Mouse (Mus musculus) mesoderm, embryonic 11.5 days (tissue): ENCODE results near the gene Med21.
A peak's percentile ranks its signal among the peaks of the same experiment; 100 is the strongest.

Source experiments
- DNase-seq: peaks from one replicate; pipeline ENCODE4 v3.0.0-alpha.2; 2012; ENCODE audit warnings: low read depth, low spot score

Med21 gene

DNA sequence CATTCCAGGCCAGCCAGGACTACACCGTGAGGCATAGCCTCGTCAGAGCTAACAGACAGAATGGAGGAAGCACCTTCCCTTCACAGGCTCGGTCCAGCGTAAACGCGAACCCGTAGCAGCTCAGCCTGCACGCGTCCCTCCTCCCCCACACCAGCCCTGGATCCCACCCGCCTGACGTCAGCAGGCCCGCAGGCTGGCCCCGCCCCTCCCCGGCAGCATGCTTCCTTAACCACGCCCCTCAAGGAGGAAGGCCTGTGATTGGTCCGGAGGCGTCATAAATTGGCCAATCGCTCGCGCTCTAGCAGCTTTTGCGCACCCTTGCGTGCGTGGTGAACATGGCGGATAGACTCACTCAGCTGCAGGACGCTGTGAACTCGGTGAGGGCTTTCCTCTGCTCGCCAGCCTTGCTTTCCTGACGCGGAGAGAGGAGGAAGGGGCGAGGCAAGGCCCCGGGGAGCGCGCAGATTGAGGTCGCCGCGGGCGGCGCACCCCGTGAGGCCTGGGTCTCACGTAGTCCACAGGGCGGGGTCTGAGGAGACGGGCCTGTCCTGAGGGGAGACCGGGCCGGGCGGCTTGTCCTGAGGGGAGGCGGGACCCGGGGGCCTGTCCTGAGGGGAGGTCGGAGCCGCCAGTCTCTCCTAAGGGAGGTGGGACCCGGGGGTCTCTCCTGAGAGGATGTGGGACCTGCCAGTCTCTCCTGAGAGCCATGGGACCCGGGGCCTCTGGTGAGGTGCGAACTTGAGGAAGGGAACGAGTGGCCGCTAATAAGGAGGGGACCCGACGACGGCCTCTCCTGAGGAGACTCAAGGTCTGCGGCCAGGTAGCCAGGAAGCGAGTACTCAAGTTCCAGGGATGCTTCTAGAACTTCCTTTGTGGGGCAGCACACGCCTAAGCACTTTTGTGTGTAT is at the start of gene Med21, which contains the start of gene Tm7sf3:
Gene Med21 (plus strand): TSS at position 272 of the 908 bp plus-strand sequence.
Gene Tm7sf3 (minus strand): TSS at position 549 of the 908 bp plus-strand sequence.
- DNase-seq, result peak; percentile 99

DNA sequence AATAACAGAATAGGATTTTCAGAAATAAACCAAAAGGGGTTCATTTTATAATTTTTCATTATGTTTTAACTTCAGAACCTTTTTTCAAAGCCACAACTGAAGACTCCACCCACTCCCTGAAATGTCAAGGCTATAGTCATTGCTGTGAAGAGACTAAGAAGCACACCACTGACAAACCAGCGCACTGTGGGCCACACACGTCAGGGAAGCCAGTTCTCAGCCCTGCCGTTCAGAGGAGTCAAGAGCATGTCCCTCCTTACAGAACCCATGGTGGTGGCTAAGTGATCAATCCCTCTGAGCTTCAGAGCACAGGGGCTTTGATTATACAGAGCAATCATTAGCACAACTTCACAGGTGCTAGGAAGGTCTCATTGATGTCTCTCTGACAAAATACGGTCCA is 39.7 kb upstream of the Med21 start:
- no peak for DNase-seq

- DNase-seq, result no peak
These were observed 38.7 kb upstream of the Med21 start for GRCm38 (mm10) chr6:146603651-146604050.

DNA sequence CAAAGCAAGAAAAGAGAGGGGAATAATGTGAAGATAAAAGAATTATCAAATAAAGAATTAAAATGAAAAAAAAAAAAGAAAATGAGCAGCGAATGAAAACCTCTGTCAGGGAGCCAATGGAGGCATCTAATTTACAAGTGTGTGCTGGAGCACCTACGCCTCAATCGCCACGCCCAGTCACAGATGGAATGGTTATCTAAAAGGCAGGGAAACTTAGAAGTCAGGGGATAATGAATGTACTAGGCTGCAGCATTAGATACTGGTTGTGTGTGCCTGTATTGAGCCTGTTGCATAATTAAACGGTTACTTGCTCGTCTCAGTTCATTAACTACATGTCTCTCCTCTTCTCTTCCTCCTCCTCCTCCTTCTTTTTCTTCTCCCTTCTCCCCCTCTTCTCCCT is 31.0 kb upstream of the Med21 start:
- no peak for DNase-seq

GRCm38 (mm10) chr6:146611897-146612296 is 30.4 kb upstream of the Med21 start:
- DNase-seq, result no peak

GRCm38 (mm10) chr6:146612736-146613135 is 29.6 kb upstream of the Med21 start:
- DNase-seq, result no peak

DNA sequence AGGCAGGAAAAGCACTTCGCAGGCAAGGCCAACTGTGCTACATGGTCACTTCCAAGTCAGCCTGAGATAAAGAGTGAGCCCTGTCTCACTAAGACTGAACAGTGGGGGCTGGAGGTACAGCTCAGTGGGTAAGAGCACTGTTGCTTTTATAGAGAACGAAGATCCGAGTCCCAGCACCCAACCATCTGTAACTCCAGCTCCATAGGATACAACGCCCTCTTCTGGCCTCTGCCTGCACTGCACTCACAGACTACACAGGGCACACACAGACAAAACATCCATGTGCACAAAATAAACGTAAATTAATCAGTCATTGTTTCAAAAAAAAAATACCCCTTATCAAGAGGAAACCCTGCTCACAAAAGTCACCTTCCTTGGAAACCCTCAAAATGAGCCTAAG is 28.4 kb upstream of the Med21 start:
- no peak for DNase-seq

DNA sequence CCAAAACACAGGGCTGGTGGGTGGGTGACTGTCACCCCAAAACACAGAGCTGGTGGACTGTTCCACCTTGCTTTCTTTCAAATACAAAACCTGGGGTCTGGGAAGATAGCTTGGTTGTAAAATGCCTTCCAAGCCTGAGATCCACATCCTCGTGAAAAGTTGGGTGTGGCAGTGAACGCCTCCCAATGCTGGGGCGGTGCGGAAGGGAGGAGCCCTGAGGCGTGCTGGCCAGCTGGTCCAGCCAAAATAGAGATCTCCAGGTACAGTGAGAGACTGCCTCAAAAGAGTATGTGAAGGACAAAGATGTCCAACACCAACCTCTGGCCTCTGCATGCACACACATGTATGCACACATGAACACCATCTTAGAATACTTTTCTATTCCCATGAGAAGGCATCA is 27.8 kb upstream of the Med21 start:
- DNase-seq, result no peak

DNA sequence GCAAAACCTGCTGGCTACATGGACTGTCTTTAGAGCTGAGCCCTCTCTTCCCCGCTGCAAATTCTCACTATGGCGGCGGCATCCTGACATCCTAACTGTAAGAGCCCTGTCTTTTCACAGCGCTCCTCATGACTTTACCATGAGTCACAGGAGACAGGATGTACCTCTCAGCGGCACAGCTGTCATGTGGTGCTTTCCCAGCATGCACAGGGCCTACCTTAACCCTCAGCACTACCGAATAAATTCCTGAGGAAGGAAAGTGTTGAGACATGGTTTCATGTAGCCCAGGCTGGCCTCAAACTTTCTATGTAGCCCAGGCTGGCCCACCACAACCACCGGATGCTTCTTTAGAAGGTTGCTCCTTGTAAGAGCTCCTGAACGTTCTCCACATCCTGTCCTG is 26.5 kb upstream of the Med21 start:
- no peak for DNase-seq

- no peak for DNase-seq
These were observed 25.7 kb upstream of the Med21 start for GRCm38 (mm10) chr6:146616670-146617069.

DNA sequence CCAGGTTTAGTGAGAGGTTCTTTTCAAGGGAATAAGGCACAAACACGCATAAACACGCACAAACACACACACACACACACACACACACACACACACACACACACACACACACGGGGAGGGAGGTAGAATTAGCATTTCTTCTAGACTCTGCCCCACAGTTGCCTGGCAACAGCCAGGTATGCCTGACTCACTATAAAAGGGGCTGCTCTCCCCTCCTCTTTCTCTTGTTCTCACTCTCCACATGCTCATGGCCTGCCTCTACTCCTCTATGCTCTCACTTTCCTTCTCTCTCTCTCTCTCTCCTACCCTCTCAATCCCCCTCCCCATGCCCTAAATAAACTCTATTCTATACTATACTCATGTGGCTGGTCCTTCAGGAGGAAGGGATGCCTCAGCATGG is 14.2 kb upstream of the Med21 start:
- no peak for DNase-seq

DNA sequence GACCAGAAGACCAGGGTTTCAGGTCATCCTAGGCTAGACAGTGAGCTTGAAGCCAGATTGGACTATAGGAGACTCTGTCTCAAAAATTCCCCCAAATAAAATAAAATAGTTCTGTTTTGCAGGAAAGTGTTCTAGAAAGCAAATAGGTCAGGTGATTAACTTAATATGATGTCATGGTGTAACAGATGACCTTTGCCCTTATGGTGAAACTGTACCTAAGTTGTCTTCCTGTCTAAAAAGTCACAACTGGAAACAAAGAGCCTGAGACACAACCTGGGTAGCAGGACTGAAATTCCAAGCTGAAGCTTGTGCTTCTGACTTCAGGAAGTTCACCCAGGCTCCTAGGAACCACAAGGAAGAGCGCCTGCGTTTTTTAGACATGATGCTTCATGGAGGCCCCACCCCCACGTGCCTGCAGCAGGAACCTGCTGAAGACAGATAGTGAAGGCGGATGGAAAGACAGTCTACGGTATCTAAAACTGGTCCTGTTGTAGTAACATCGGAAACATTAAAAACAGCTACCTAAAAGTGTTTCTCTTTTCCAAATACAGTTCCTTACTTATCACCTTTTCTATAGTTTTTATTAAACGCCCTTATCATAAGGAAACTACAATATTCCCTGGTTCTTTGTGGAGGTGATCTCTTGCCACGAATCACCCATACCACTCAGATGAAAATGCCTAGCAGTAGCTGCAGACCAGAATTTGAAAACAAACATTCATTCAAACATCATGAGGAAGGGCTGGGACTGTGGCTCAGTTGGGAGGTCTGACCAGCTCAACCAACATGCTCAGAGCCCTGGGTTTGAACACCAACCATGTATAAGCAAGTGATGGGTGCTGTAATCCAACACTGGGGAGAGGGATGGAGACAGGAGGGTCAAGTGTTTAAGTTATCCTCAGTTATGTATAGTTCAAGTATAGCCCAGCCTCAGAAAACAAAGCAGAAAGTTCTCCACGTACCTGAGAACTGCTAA is 12.3 kb upstream of the Med21 start:
- no peak for DNase-seq

- DNase-seq, result no peak
These were observed 11.4 kb upstream of the Med21 start for GRCm38 (mm10) chr6:146630961-146631360.

- DNase-seq, result no peak
These were observed 10.5 kb upstream of the Med21 start for GRCm38 (mm10) chr6:146631847-146632246.

- DNase-seq, result no peak
These were observed 9.9 kb upstream of the Med21 start for GRCm38 (mm10) chr6:146632403-146632802.

DNA sequence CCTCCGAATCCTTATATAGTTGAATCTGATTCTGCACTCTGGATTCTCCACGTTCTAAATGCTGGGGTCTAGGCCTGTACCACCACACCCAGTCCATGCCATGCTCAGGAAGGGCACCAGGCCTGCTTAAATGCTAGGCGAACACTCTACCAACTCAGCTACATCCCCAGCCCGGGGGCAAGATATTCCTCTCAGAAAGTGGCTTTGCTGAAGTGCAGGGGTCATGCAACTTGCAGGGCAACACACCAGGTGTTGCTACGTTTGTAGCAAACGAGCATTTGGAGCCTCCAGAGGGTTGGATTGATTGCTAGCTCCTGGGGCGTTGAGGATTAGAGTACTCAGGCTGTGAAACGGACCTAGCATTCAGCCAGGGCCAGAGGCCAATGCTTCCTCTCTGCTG is 9.2 kb upstream of the Med21 start:
- DNase-seq, result no peak

DNA sequence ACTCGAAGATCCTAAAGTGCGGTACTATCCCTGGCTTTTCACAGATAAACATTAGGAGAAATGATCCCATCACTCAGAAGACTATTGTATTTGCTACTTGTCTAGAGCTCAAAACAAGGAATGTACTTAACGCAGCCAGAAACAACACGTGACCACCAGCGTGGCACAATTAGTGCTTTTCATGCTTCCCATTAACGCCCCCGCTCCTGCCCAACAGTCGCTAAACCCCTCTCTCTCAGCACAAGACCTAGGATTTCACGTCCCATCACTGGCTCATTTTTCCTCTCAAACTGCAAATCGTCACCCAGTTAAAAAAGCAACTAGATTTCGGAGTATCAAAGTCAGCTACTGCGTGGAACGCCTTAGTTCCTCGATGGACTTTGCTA is 8.7 kb upstream of the Med21 start:
- DNase-seq, result no peak

GRCm38 (mm10) chr6:146634015-146634722 is 8.2 kb upstream of the Med21 start:
- DNase-seq, result peak; percentile 88

DNA sequence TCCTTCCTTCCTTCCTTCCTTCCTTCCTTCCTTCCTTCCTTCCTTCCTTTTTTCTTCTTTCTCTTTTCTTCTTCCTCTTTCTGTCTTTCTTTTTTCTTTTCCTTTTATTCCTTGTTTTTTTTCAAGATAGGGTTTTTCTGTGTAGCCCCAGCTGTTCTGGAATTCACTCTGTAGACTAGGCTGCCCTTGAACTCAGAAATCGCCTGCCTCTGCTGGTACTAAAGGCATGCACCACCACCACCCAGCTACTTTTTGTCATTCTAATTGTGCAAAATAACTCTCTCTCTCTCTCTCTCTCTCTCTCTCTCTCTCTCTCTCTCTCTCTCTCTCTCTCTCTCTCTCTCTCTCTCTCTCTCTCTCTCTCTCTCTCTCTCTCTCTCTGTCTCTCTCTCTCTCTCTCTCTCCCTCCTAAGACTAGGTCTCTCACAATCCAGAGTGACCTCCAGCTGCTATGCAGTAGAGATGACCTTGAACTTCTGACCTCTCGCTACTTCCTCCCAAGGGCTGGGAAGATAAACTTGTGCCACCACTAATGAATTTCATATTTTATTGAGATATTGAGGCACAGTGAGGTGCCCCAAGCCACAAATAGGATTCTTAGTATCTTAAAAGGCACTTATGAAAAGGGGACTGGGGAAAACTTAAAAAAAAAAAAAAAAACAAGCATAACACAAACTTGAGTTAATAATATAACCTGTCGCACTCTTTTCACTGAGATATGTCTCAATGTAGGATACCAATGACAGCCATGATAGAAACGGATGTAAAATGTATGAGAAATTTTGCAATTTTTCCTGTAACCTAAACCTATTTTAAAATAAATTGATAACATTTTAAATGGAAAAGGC is 7.4 kb upstream of the Med21 start:
- peak; percentile 16 for DNase-seq

- DNase-seq, result no peak
These were observed 5.9 kb upstream of the Med21 start for GRCm38 (mm10) chr6:146636482-146636881.
